Mouse (Mus musculus) lung, embryonic 16.5 days (tissue): Measurements from ENCODE around the gene Tmcc3. TPM values are rescaled to one million over a fixed set of nuclear protein-coding genes. Genes with fewer than 3 reads are reported as not detected.

Experiments
- ATAC-seq: fragments of 200-750 bp; cut with Nextera tagmentation; 2 replicates; pipeline ENCODE4 v1.8.0; 2017; ENCODE audit warnings: low read depth, mild to moderate bottlenecking, moderate library complexity
- H3K27ac ChIP-seq: fragments of 300-500 bp; sonication (generic); 2 replicates; pipeline ENCODE4 v1.5.1; 2014; ENCODE audit warnings: mild to moderate bottlenecking, control low read depth, low read length
- H3K27me3 ChIP-seq: fragments of 300-500 bp; sonication (generic); 2 replicates; pipeline ENCODE4 v1.6.1; 2014; ENCODE audit warnings: low read depth, low read length, mixed read lengths; ENCODE audit not compliant: control insufficient read depth, insufficient read depth
- H3K36me3 ChIP-seq: fragments of 300-500 bp; sonication (generic); 2 replicates; pipeline ENCODE4 v1.6.1; 2014; ENCODE audit warnings: low read length; ENCODE audit not compliant: control insufficient read depth, insufficient read depth
- H3K4me1 ChIP-seq: fragments of 300-500 bp; sonication (generic); replicated peaks from 2 replicates; pipeline ENCODE4 v1.6.1; 2014; ENCODE audit warnings: low read length, mixed read lengths; ENCODE audit not compliant: control insufficient read depth, insufficient read depth
- H3K4me2 ChIP-seq: fragments of 300-500 bp; sonication (generic); 2 replicates; pipeline ENCODE4 v1.6.1; 2014; ENCODE audit warnings: low read depth, low read length, control low read depth
- H3K4me3 ChIP-seq: fragments of 300-500 bp; sonication (generic); 2 replicates; pipeline ENCODE4 v1.5.1; 2014; ENCODE audit warnings: mild to moderate bottlenecking, low read length, control low read depth
- H3K9ac ChIP-seq: fragments of 300-500 bp; sonication (generic); 2 replicates; pipeline ENCODE4 v1.6.1; 2014; ENCODE audit warnings: low read length, control low read depth
- H3K9me3 ChIP-seq: fragments of 300-500 bp; sonication (generic); 2 replicates; pipeline ENCODE4 v1.6.1; 2016; ENCODE audit warnings: low read length; ENCODE audit not compliant: control insufficient read depth
- WGBS: fragments of 180-500 bp; shearing (Covaris S2); extraction: QIAGEN DNeasy Blood & Tissue Kit; methylation state at CpG from one replicate; pipeline ENCODE4 v1.1.7; 2014; 5-methylcytosine and 5-hydroxymethylcytosine counted together
- polyA plus RNA-seq: library from polyadenylated mRNA; unstranded; fragments of >200 nt; fragmentation: Nextera tagmentation; extraction: Ambion mirVana; gene quantifications from 2 replicates; pipeline ENCODE4 v1.2.1, GENCODE M21; 2015

Tmcc3 gene
- polyA plus RNA-seq, 1 experiment from 2014 or later: 7.4 TPM

GRCm38 (mm10) chr10:94352172-94352876 is 40.6 kb downstream of the Tmcc3 start:
- H3K4me2 ChIP-seq: no peak overlapping the region
- H3K36me3 ChIP-seq: no peaks in the 10 kb centered on the region
- ATAC-seq: no peak
- 89% methylated on average over 7 of the region's 7 CpGs for WGBS
- H3K4me3 ChIP-seq: no peak overlapping the region
- peaks cover 7% of the 10 kb centered on the region; the same call in 1 of the 2 replicates for H3K4me1 ChIP-seq
- no peak overlapping the region for H3K27ac ChIP-seq
- H3K9me3 ChIP-seq: no peaks in the 10 kb centered on the region
- no peak overlapping the region for H3K9ac ChIP-seq
- no peaks in the 10 kb centered on the region for H3K27me3 ChIP-seq

- Histone ChIP-seq H3K4me2 (no peak overlapping the region), H3K9ac (no peak overlapping the region), H3K27ac (no peak overlapping the region), H3K36me3 (no peaks in the 10 kb centered on the region), H3K9me3 (no peaks in the 10 kb centered on the region), H3K4me3 (no peak overlapping the region), H3K4me1 (peaks cover 7% of the 10 kb centered on the region; the same call in 1 of the 2 replicates), H3K27me3 (no peaks in the 10 kb centered on the region)
- WGBS: 57% methylated on average over 9 of the region's 9 CpGs
- no peak for ATAC-seq
Observed at GRCm38 (mm10) chr10:94352877-94353853, 41.4 kb downstream of the Tmcc3 start.

- ATAC-seq: no peak
- Histone ChIP-seq H3K4me1 (peaks cover 7% of the 10 kb centered on the region; the same call in 1 of the 2 replicates), H3K4me3 (no peak overlapping the region), H3K9me3 (no peaks in the 10 kb centered on the region), H3K36me3 (no peaks in the 10 kb centered on the region), H3K27me3 (no peaks in the 10 kb centered on the region), H3K27ac (no peak overlapping the region), H3K4me2 (no peak overlapping the region), H3K9ac (no peak overlapping the region)
- WGBS: 44% methylated on average over 4 of the region's 4 CpGs
Observed at GRCm38 (mm10) chr10:94354005-94354404, 42.3 kb downstream of the Tmcc3 start.

- Histone ChIP-seq H3K27ac (no peak overlapping the region), H3K27me3 (no peaks in the 10 kb centered on the region), H3K9me3 (no peaks in the 10 kb centered on the region), H3K9ac (no peak overlapping the region), H3K4me3 (no peak overlapping the region), H3K4me1 (peaks cover 7% of the 10 kb centered on the region; the same call in 1 of the 2 replicates), H3K36me3 (no peaks in the 10 kb centered on the region), H3K4me2 (no peak overlapping the region)
- ATAC-seq: no peak
- 69% methylated on average over 3 of the region's 3 CpGs for WGBS
Observed at GRCm38 (mm10) chr10:94354427-94354826, 42.7 kb downstream of the Tmcc3 start.

GRCm38 (mm10) chr10:94356504-94357169 is 44.9 kb downstream of the Tmcc3 start:
- no peak for ATAC-seq
- WGBS: 77% methylated on average over 13 of the region's 13 CpGs

GRCm38 (mm10) chr10:94360664-94361063 is 48.9 kb downstream of the Tmcc3 start:
- Histone ChIP-seq H3K4me2 (no peak overlapping the region), H3K9me3 (no peaks in the 10 kb centered on the region), H3K9ac (no peak overlapping the region), H3K4me3 (no peak overlapping the region), H3K27ac (no peak overlapping the region), H3K36me3 (no peaks in the 10 kb centered on the region), H3K27me3 (no peaks in the 10 kb centered on the region), H3K4me1 (no peaks in the 10 kb centered on the region)
- no peak for ATAC-seq
- WGBS: 68% methylated on average over 1 of the region's 1 CpGs

More at GRCm38 (mm10) chr10:94356504-94357169, 44.9 kb downstream of the Tmcc3 start:
- H3K27me3 ChIP-seq: no peaks in the 10 kb centered on the region
- H3K4me3 ChIP-seq: no peak overlapping the region
- H3K27ac ChIP-seq: no peak overlapping the region
- no peak overlapping the region for H3K9ac ChIP-seq
- no peaks in the 10 kb centered on the region for H3K4me1 ChIP-seq
- no peaks in the 10 kb centered on the region for H3K36me3 ChIP-seq
- no peaks in the 10 kb centered on the region for H3K9me3 ChIP-seq
- no peak overlapping the region for H3K4me2 ChIP-seq

- Histone ChIP-seq H3K36me3 (no peaks in the 10 kb centered on the region), H3K9ac (no peak overlapping the region), H3K27me3 (no peaks in the 10 kb centered on the region), H3K4me2 (no peak overlapping the region), H3K4me3 (no peak overlapping the region), H3K4me1 (no peaks in the 10 kb centered on the region), H3K9me3 (no peaks in the 10 kb centered on the region), H3K27ac (no peak overlapping the region)
- no peak for ATAC-seq
- WGBS: 58% methylated on average over 2 of the region's 2 CpGs
Observed at GRCm38 (mm10) chr10:94371293-94371692, 59.5 kb downstream of the Tmcc3 start.

GRCm38 (mm10) chr10:94376941-94377340 is 65.2 kb downstream of the Tmcc3 start:
- H3K27ac ChIP-seq: no peak overlapping the region
- no peaks in the 10 kb centered on the region for H3K9me3 ChIP-seq
- no peak overlapping the region for H3K4me3 ChIP-seq
- no peak for ATAC-seq
- no peaks in the 10 kb centered on the region for H3K36me3 ChIP-seq
- H3K4me1 ChIP-seq: peaks cover 5% of the 10 kb centered on the region; the same call in 1 of the 2 replicates
- 30% methylated on average over 4 of the region's 4 CpGs for WGBS
- no peak overlapping the region for H3K4me2 ChIP-seq
- no peaks in the 10 kb centered on the region for H3K27me3 ChIP-seq
- H3K9ac ChIP-seq: no peak overlapping the region
